Mouse (Mus musculus) left cerebral cortex, adult 18-20 months (tissue): ENCODE data around the gene Fat2. TPM values are rescaled to one million over a fixed set of nuclear protein-coding genes. Genes with fewer than 3 reads are reported as not detected.

ENCODE experiments used
- total RNA-seq, 2 experiments: library from RNA; stranded (reverse); gene quantifications; 2 replicates each; pipeline ENCODE4 v1.2.3; 2021

The Fat2 gene
- total RNA-seq, 2 experiments from 2014 or later = 0.26 to 0.28 TPM

Other genes starting within 250 kb of the Fat2 start
- 10 to 100 TPM; 29.1 to 30.7 TPM for gene Gm2a, start 238.4 kb downstream of the Fat2 start, total RNA-seq
- not detected for gene Slc36a3, start 184.9 kb downstream of the Fat2 start, total RNA-seq
- gene Slc36a2, start 151.5 kb downstream of the Fat2 start, total RNA-seq = under 1 TPM in 1 of 2 experiments, not detected in 1; 0.35 TPM
- gene Slc36a1, start 132.2 kb downstream of the Fat2 start, total RNA-seq = 10 to 100 TPM; 75.5 to 82.1 TPM
- 100 to 1,000 TPM; 174 to 202 TPM for gene Sparc, start 86.6 kb upstream of the Fat2 start, total RNA-seq
- 100 to 1,000 TPM in 1 of 2 experiments, 10 to 100 TPM in 1; 84.3 to 103 TPM for gene Atox1, start 124.7 kb upstream of the Fat2 start, total RNA-seq
- gene G3bp1, start 133.1 kb upstream of the Fat2 start, total RNA-seq = 10 to 100 TPM; 34.4 to 35.7 TPM